Mouse (Mus musculus) left cerebral cortex, postnatal 36 days (tissue): ENCODE results near the gene Snx22. TPM values are rescaled to one million over a fixed set of nuclear protein-coding genes. Genes with fewer than 3 reads are reported as not detected.

Experiments
- DNase-seq, 2 experiments: peaks; one replicate each; pipeline ENCODE4 v3.0.0; 2021 to 2022; ENCODE audit warnings: low spot score in 2 of 2, mixed read lengths in 1 of 2
- intact Hi-C: fragments of 180-260 bp; cut with DNase I; formaldehyde crosslinking; loops from one replicate; pipeline ENCODE4 v1.15.1; 2025
- total RNA-seq, 2 experiments: library from RNA; stranded (reverse); gene quantifications; 2 replicates each; pipeline ENCODE4 v1.2.3; 2021

Snx22 gene
- total RNA-seq, 2 experiments from 2014 or later: 3.3 to 4.1 TPM

GRCm38 (mm10) chr9:66038581-66038980 is 30.9 kb downstream of the Snx22 start:
- intact Hi-C loops: no loop called here
- DNase-seq: no peak

- peak; percentile 47 to 56 for DNase-seq
- intact Hi-C loops: no loop called here
These were observed 31.4 kb downstream of the Snx22 start for GRCm38 (mm10) chr9:66038082-66038481.

GRCm38 (mm10) chr9:66020601-66021000 is 48.9 kb downstream of the Snx22 start:
- intact Hi-C loops: no loop called here
- DNase-seq: no peak

Other genes starting within 250 kb of the Snx22 start
- gene Zfp609, start 242.2 kb downstream of the Snx22 start, total RNA-seq: 10 to 100 TPM; 45.2 to 53.4 TPM
- gene Pclaf, start 179.5 kb downstream of the Snx22 start, total RNA-seq: under 1 TPM; 0.22 to 0.68 TPM
- 10 to 100 TPM; 31.9 to 36.4 TPM for gene Trip4, start 160.9 kb downstream of the Snx22 start, total RNA-seq
- gene Csnk1g1, start 160.8 kb downstream of the Snx22 start, total RNA-seq: 10 to 100 TPM; 36.9 to 50.0 TPM
- 100 to 1,000 TPM; 172 to 181 TPM for gene Ppib, start 9.5 kb downstream of the Snx22 start, total RNA-seq
- 10 to 100 TPM; 71.1 to 76.1 TPM for gene Snx1, start 56.9 kb upstream of the Snx22 start, total RNA-seq
- 10 to 100 TPM; 26.4 to 28.0 TPM for gene Ciao2a, start 56.9 kb upstream of the Snx22 start, total RNA-seq
- gene Dapk2, start 88.5 kb upstream of the Snx22 start, total RNA-seq: 1 to 10 TPM; 2.4 to 3.6 TPM